Mouse (Mus musculus) heart, adult 2 months (tissue): ENCODE measurements at regions not wholly inside any gene's neighbourhood (a gene's known extent, or its start where the extent isn't known, plus 50 kb on each side); places are given as distances from the start of the nearest gene placed in this dataset.

ENCODE experiments used
- CTCF ChIP-seq: fragments of 200-600 bp; IDR thresholded peaks from 2 replicates; pipeline ENCODE4 v1.8.1; 2022; ENCODE audit warnings: antibody characterized with exemption, mild to moderate bottlenecking, moderate library complexity
- EP300 ChIP-seq: fragments of 200-500 bp; IDR thresholded peaks from 2 replicates; pipeline ENCODE4 v1.6.1; 2011; ENCODE audit warnings: low read depth, low read length, control low read depth; ENCODE audit not compliant: insufficient read depth
- POLR2A ChIP-seq: fragments of 200-500 bp; IDR thresholded peaks from 2 replicates; pipeline ENCODE4 v1.6.1; 2011; ENCODE audit warnings: mild to moderate bottlenecking, low read depth, low read length, control low read depth; ENCODE audit not compliant: insufficient read depth

DNA sequence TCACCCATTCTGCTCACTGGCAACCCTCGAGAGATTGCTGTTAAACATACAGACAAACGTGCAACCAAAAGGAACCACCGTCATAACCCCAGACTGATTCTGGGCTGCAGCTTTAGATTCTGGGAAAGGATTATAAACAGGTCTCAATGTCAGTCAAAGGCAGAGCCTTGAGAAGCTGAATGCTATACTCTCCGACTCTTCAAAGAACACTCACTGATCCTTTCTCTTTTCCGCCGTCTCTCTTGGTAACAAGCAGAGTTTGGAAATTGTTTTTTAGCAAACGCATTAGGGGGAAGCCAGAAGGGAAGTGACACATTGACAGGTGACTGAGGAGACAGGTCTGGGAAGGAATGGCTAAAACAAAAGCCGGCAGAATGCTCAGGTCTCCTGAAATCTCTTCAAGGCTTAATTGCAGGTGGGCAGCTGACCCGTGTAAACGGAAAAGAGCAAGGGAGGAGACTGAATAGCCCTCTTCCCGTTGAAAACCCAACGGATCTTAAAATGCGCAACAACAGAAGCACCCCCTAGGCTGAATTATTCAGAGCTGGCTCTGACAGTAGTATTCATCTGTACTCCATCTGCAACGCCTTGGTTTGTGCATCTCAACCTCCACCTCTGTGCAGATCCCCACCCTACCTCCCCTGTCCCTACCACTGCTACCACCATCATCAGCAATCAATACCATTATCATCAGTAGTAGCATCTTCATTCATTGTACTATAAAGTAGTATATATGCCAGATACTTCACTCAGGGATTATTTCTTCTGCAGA lies 219.6 kb downstream of the Tmem38b start:
- no peak for TF ChIP-seq CTCF
- TF ChIP-seq POLR2A = no peak
- TF ChIP-seq EP300 = no peak
